14 mouse cellular contexts compared by ENCODE assay signal in genomic region chr8:91170152-91170551, GRCm38 (mm10). TPM values are rescaled to one million over a fixed set of nuclear protein-coding genes. Genes with fewer than 3 reads are reported as not detected.
DNase-seq lines count a peak whose midpoint lies in the region; ATAC-seq and TF ChIP-seq lines count a peak whose summit lies in the region.
"Had no signal": no experiment of that assay in that cellular context is flagged by ENCODE, and none has a peak within 500 bp of the region (broad histone marks: within the 10 kb centered on the region; RNA-seq: fewer than 3 reads in every experiment).

No protein-coding gene starts in this region.

- no peaks in the 10 kb centered on the region for H3K36me3 ChIP-seq in kidney, embryonic 14.5 days (ENCODE audit: control insufficient read depth, insufficient read depth, low read length)
- H3K36me3 ChIP-seq in forebrain, postnatal 0 days (ENCODE audit: insufficient read depth), result no peaks in the 10 kb centered on the region
- H3K36me3 ChIP-seq: embryonic facial prominence, embryonic 13.5 days; heart, embryonic 15.5 days had no signal

- WGBS in kidney, embryonic 14.5 days, result 60% methylated on average over 6 of the region's 6 CpGs
- WGBS in forebrain, postnatal 0 days, result 81% methylated on average over 6 of the region's 6 CpGs

- TF ChIP-seq CTCF in forebrain, postnatal 0 days (IDR thresholded peaks at IDR 0.05; ENCODE audit: low read depth), result no peak

- 0 out of 2 replicates have a peak, but pooled peaks cover 3% of the 10 kb centered on the region for H3K4me1 ChIP-seq in kidney, embryonic 14.5 days (ENCODE audit: control insufficient read depth, insufficient read depth, low read length)
- H3K4me1 ChIP-seq in forebrain, postnatal 0 days (ENCODE audit: insufficient read depth), result no peaks in the 10 kb centered on the region
- H3K4me1 ChIP-seq: heart, embryonic 15.5 days had no signal

- no peak overlapping the region for H3K9ac ChIP-seq in kidney, embryonic 14.5 days (ENCODE audit: low read depth, low read length)
- no peak overlapping the region for H3K9ac ChIP-seq in forebrain, postnatal 0 days
- H3K9ac ChIP-seq: embryonic facial prominence, embryonic 13.5 days; heart, embryonic 15.5 days had no signal

- H3K4me2 ChIP-seq in kidney, embryonic 14.5 days (replicated peaks; ENCODE audit: low read depth, low read length), result no peak overlapping the region
- no peak overlapping the region for H3K4me2 ChIP-seq in forebrain, postnatal 0 days (ENCODE audit: low read depth)
- H3K4me2 ChIP-seq: embryonic facial prominence, embryonic 13.5 days; heart, embryonic 15.5 days; liver, embryonic 11.5 days had no signal

- no peak overlapping the region for H3K4me3 ChIP-seq in kidney, embryonic 14.5 days (ENCODE audit: low read length)
- no peak overlapping the region for H3K4me3 ChIP-seq in forebrain, postnatal 0 days (ENCODE audit: low read depth, low read length)
- H3K4me3 ChIP-seq: embryonic facial prominence, embryonic 13.5 days; heart, embryonic 15.5 days; myocyte had no signal

- intact Hi-C loops in left cerebral cortex, postnatal 36 days (cut with DNase I), result no loop called here

- peak; percentile 31 for DNase-seq in kidney, adult 18-20 months
- DNase-seq in ZHBTc4 (ENCODE audit: low read depth, low spot score), result peak; percentile 60
- DNase-seq in forebrain, postnatal 0 days, result no peak
- DNase-seq in kidney, postnatal 4 days, result peak; percentile 12 to 26
- DNase-seq in left cerebral cortex, postnatal 36 days (ENCODE audit: low spot score in 2 of 2), result no peak
- no peak for DNase-seq in adrenal gland, postnatal 14 days
- no peak for DNase-seq in spleen, postnatal 10 days (ENCODE audit: low spot score in 2 of 2)
- DNase-seq: cerebellum, adult 11-12 months; thymus, postnatal 14 days had no signal

- no peak overlapping the region for H3K27ac ChIP-seq in kidney, embryonic 14.5 days (ENCODE audit: low read depth, low read length)
- H3K27ac ChIP-seq in forebrain, postnatal 0 days (ENCODE audit: low read depth, low read length), result peak overlapping the region; percentile 54
- H3K27ac ChIP-seq: embryonic facial prominence, embryonic 13.5 days; heart, embryonic 15.5 days had no signal

- ATAC-seq in kidney, embryonic 14.5 days (ENCODE audit: low FRiP score, low TSS enrichment), result no peak
- ATAC-seq in forebrain, postnatal 0 days, result no peak

- no peaks in the 10 kb centered on the region for H3K27me3 ChIP-seq in kidney, embryonic 14.5 days (ENCODE audit: control insufficient read depth, insufficient read depth, low read length)
- H3K27me3 ChIP-seq in forebrain, postnatal 0 days (ENCODE audit: insufficient read depth, low read length), result no peaks in the 10 kb centered on the region; the same call in 1 of the 2 replicates
- H3K27me3 ChIP-seq: heart, embryonic 15.5 days had no signal

- H3K9me3 ChIP-seq in kidney, embryonic 14.5 days (ENCODE audit: control insufficient read depth, low read length), result no peaks in the 10 kb centered on the region; the same call in 1 of the 2 replicates
- 0 out of 2 replicates have a peak, but pooled peaks cover 2% of the 10 kb centered on the region for H3K9me3 ChIP-seq in forebrain, postnatal 0 days (ENCODE audit: low read length)
- H3K9me3 ChIP-seq: embryonic facial prominence, embryonic 13.5 days; heart, embryonic 15.5 days had no signal

RNA-seq across cellular contexts. Expression of gene Aktip, which starts 29.6 kb away (rescaled TPM):
- polyA plus RNA-seq in kidney, embryonic 14.5 days (2014; fragmentation: Nextera tagmentation; extraction: Ambion mirVana), result 60.3 and 69.5 TPM in 2 replicates
- 106 and 119 TPM in 2 replicates for total RNA-seq in forebrain, postnatal 0 days (2014; rRNA removed)
- 120 and 129 TPM in 2 replicates for polyA plus RNA-seq in forebrain, postnatal 0 days (2015; fragmentation: Nextera tagmentation; extraction: Ambion mirVana)
- total RNA-seq in left cerebral cortex, postnatal 36 days (2021), result 100 to 1,000 TPM; 117 to 118 TPM
- total RNA-seq in adrenal gland, postnatal 14 days (2021), result 33.8 and 37.0 TPM in 2 replicates

Comparison
In these comparisons a context has a peak if more than half of its experiments do, and no peak if none do; other contexts are left out.
1. DNase-seq: peak in kidney, adult 18-20 months (single experiment), ZHBTc4 (single experiment) and kidney, postnatal 4 days (2 of 2); none in forebrain, postnatal 0 days (single experiment), left cerebral cortex, postnatal 36 days (0 of 2), adrenal gland, postnatal 14 days (single experiment) and spleen, postnatal 10 days (0 of 2).